Mouse (Mus musculus): ENCODE results near the gene Dnah2.
"Not testable (repeated sequence)": the region's sequence is repeated elsewhere in the genome, so short reads cannot be mapped to it uniquely, and the experiment has no call there.

The Dnah2 gene

GRCm38 (mm10) chr11:69530281-69530680, 18.6 kb downstream of the Dnah2 start:
- DNase-seq (ENCODE audit: low read depth, low spot score): not testable (repeated sequence)

- no peak for DNase-seq (ENCODE audit: low read depth, low spot score)
Observed at GRCm38 (mm10) chr11:69528031-69528390, 20.9 kb downstream of the Dnah2 start.

DNA sequence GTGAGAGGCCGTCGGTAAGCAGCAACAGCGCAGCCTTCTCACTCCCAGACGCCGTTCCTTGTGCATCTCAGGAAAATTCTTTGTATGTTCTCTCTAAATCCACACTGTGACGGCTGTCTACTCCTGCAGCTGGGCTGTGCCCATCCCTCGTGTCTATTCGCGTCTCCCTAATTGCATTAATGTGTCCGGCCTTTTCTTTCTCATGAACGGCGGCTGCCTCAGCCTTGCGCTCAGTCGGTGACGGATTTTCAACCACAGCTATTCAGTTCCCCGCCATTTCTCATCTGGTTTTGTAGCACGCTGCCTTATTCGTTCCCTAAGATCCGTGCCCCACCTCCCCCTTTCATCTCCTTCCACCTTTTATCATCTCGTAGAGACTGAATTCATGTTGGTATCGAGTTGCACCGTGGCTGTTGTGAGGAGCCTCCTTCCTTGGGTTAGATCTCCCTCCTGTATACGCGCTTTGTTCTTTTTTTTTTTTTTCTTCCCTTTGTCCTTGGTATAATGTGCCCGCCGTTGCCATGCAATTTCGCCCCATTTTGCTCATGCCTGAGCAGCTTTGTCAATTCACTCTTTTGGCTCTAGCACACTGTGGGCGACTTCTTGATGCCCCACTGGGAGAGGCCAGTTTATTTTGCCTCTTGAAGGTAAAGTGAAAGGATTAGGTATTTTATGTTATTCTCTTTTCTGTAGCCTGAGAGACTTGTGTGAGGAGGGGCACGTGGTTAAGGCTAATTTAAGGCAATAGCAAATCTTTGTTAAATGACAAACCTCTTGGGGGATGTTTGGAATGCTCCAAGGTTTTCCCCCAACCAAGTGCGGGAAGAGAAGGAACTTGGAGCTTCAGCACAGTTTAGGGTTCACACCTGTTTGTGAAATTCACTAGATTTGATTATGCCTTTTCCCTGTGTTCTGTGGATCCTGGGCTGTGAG, 21.5 kb downstream of the Dnah2 start:
- no peak for DNase-seq (ENCODE audit: low read depth, low spot score)

DNA sequence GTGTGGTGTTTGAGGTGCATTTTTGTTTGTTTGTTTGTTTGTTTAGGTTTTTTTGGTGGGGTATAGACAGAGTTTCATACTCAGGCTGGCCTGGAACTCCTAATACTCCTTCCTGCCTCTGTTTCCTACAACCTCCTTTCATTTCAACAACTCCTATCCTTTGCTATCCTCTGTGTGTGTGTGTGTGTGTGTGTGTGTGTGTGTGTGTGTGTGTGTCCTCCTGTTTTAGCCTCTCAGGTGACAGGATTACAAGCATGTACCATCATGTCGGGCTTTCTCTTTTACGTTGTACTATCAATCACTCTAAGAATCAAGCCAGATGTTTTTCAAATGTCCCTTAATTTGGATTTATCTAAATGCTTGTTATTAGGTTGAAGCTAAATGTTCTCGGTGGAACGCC, 22.3 kb downstream of the Dnah2 start:
- DNase-seq (ENCODE audit: low read depth, low spot score): no peak

DNA sequence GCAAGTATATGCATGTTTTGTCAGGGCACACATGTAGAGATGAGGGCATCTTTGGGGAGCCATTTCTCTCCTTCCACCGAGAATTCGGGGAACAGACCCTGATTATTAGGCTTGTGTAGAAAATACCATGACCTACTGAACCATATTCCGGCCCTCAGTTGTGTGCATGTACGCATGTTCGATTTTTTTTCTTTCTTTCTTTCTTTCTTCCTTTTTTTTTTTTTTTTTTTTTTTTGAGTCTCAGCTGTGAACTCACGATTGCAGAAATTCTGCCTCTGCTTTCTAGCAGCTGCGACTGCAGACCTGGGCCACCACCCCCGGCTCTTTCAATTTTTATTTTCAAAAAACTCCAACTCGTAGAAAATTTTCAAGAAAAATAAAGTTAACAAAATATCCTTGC, 23.2 kb downstream of the Dnah2 start:
- DNase-seq (ENCODE audit: low read depth, low spot score): no peak

DNA sequence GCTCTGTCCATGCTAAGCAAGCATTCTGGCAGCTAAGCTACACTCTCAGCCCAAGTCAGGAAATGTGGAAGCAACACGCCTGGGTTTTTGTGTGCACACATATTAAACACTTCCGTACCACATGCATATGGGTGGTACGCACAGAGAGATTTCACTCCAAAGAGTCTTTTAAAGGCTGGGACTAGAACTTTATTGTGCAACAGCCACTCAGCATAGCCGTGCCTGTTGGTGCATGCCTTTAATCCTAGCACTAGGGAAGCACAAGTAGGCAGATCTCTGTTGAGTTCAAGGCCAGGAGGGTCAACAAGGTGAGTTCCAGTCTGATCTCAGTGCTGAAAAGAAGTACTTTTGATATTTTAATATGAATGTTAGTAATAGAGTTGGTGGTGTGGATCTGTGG, 25.3 kb downstream of the Dnah2 start:
- DNase-seq (ENCODE audit: low read depth, low spot score): no peak

DNA sequence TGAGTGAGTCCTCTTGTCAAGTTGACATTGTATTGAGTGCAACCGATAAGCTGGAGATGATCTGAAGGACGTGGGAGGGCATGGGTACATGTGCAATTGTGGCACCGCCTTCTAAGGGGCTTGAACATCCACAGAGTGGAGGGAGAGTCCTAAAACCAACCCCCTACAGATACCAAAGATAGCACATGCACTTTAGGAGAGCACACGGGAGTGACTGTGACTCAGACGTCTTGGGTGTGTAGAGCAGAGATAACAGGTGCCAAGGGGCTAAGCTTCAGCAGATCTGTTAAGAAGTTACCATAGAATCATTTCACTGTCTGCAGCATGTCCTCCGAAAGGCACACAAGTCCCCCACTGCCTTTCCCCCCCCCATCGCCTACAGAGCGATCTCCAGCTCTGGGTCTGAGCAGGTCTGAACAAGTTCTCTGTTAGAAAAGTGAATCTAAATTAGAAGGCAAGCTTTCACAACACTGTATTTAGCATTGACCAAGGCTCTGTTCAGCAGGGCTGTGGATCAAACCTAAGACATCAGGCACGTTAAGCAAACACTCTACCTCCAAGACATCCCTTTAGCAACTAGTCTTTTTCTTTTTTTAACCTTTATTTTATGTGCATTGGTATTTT, 27.3 kb downstream of the Dnah2 start:
- no peak for DNase-seq (ENCODE audit: low read depth, low spot score)

DNA sequence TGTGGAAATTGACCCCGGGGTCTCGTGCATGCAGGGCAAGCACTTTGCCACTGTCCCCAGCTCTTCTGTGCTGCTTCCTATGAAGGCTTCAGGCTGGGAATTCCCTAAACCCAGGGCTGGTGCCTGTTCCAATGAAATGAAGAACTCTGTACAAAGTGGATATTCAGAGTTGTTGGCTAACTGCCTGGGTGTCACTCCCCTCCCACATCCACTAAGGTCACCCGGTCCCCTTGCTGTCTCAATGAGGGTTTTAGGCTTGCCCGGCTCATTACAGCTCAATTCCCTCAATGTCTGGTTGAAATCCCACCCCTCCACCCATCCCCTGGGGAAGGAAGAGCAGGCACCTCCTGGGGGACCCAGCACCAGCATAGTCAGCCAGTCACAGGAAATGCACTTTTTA, 28.9 kb downstream of the Dnah2 start:
- DNase-seq (ENCODE audit: low read depth, low spot score): no peak

DNA sequence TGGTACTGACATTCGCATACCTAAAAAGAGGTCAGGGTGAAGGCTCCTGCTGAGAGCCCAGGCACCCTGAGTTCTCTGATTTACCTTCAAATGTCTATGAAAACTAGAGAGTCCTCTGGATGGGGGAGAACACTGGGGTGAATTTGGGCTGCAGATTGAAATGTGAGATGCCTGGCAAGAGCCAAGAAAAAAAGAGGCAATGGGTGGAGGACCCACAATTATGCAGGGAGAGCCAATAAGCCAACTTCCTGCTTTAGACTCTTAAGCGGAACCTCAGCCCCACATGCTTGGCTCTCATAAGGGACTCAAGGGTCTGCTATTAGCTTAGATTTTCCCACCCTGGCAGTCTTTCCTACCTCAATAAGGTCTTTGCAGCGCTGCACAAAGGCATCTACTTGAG, 32.2 kb downstream of the Dnah2 start:
- peak; percentile 22 for DNase-seq (ENCODE audit: low read depth, low spot score)

GRCm38 (mm10) chr11:69516151-69516640, 32.7 kb downstream of the Dnah2 start:
- no peak for DNase-seq (ENCODE audit: low read depth, low spot score)

GRCm38 (mm10) chr11:69513840-69514239, 35.1 kb downstream of the Dnah2 start:
- peak; percentile 54 for DNase-seq (ENCODE audit: low read depth, low spot score)

DNA sequence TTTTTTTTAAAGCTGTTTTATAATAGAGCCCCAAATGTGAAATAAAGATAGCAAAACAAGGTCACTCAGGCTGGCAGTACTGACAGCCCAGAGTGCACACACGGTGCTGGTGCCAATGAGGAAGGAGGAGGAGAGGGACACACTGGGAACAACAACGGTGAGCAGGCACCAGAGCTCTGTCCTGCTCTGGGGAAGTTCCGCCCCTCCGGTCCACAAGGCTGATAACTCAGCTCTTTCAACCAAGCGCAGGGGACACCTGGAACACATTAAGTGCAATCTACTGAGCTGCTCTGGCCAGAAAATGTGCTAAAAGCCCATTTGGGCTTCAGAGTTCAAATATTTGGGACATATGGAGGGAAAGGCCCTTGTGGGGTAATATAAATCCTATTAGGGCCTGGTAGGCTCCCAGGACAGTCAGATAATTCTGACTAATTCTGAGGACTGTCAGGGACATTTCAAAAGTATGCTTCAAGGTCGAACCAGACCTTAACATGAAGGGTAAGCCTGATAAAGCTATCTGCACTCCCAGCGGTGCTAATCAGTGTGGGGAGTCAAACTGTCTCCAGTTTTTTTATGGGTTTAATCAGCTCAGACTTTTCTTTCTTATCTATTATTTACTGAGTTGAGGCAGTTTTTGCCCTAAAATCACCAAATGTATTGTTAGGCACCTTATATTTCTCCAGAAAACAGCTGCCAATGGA, 38.0 kb downstream of the Dnah2 start:
- DNase-seq (ENCODE audit: low read depth, low spot score): no peak

- peak; percentile 62 for DNase-seq (ENCODE audit: low read depth, low spot score)
Observed at GRCm38 (mm10) chr11:69503863-69504280, 45.0 kb downstream of the Dnah2 start.

- no peak for DNase-seq (ENCODE audit: low read depth, low spot score)
Observed at GRCm38 (mm10) chr11:69501555-69501954, 47.4 kb downstream of the Dnah2 start.

DNA sequence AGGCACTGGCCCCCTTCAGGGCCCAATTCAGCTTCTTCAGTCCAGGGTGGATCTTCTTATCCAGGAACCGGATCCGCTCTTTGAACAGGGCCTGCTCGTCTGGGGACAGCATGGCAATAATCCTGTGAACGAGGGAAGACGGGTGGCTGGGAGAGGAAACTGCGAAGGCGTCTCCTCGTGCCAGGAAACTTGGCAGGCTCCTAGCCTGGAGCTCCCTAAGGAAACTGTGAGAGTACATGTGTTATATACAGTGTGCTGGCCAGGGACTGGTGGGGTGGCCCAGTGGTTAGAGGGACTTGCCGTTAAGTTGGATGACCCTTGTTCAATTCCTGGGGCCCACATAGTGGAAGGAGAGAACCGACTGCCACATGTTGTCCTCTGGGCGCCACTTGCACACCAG, 49.8 kb downstream of the Dnah2 start:
- no peak for DNase-seq (ENCODE audit: low read depth, low spot score)

- DNase-seq (ENCODE audit: low read depth, low spot score): no peak
Observed at GRCm38 (mm10) chr11:69491711-69492110, 57.2 kb downstream of the Dnah2 start.

DNA sequence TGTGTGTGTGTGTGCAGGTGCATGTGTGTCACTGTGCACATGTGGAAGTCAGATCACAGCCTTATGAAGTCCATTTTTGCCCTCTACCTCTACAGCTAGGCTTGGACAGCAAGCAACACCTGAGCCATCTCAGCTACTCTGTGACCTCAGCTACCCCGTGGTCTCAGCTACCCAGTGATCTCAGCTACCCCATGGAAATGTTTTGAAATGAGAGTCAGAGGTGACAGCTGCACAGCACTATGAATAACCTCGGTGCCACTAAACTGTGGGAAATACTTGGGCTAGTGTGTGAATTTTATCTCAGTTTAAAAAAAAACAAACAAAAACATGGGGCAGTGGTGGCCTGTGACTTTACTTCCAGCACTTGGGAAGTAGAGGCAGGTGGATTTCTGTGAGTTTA, 58.0 kb downstream of the Dnah2 start:
- DNase-seq (ENCODE audit: low read depth, low spot score): no peak

DNA sequence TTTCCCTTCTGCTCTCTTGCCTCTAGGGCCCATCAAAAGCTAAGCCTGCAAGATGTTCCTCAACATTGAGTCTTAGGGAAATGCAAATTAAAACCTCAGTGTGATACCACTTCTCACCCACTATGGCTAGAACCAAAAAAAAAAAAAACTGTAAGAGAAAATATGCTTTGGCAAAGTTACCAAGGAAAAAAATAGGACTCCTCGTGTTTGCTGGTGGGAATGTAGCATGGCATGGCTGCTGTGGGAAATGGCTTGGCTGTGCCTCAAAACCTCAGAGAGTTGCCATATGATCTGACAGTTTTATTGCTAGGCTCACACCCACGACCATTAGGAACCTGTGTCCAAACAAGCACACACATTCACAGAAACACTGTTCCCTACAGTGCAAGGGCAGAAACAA, 61.4 kb downstream of the Dnah2 start:
- no peak for DNase-seq (ENCODE audit: low read depth, low spot score)

GRCm38 (mm10) chr11:69477645-69478044, 71.3 kb downstream of the Dnah2 start:
- no peak for DNase-seq (ENCODE audit: low read depth, low spot score)

GRCm38 (mm10) chr11:69476802-69477201, 72.1 kb downstream of the Dnah2 start:
- no peak for DNase-seq (ENCODE audit: low read depth, low spot score)

DNA sequence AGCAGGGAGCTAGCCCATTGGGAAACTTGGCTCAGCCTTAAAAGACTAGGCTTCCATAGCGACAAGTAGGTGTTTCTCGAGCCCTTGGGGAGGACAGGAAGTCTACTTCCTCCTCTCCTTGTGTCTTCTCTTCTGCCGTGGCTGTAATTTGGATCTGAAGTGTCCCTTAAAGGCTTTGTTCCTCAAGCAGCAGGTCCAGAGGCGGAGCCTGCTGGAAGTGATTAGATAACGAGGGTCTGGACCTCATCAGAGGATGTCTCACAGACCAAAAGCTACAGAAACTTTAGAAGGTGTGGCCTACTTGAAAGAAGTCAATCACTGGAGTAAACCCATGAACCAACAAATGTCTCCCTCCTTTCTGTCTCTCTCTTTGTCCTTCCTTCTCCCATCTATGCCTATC, 74.2 kb downstream of the Dnah2 start:
- DNase-seq (ENCODE audit: low read depth, low spot score): no peak

DNA sequence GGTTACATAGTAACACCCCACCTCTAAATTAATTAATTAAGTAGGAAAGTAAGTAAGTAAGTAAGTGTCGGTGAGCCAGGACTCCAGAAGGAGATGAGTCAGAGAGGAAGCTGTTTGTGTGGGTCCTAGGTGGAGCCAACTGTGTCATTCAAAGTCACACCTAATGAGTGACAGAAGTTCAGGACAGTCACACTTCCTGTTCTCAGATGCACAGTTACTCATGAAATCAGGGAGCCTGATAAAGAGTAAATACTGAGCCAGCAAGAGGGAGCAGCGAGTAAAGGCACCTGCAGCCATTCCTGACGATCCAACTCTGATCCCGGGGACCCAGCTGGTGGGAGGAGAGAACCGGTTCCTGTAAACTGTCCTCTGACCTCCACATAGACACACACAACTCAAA, 76.2 kb downstream of the Dnah2 start:
- DNase-seq (ENCODE audit: low read depth, low spot score): no peak

Data from skeletal muscle tissue, adult 2 months (tissue).